In genomic region chr6:71145288-71145989, GRCm38 (mm10) we compare ENCODE assay signal across 16 mouse cellular contexts. TPM values are rescaled to one million over a fixed set of nuclear protein-coding genes. Genes with fewer than 3 reads are reported as not detected.
DNase-seq lines count a peak whose midpoint lies in the region; ATAC-seq and TF ChIP-seq lines count a peak whose summit lies in the region.
"Had no signal": no experiment of that assay in that cellular context is flagged by ENCODE, and none has a peak within 500 bp of the region (broad histone marks: within the 10 kb centered on the region; RNA-seq: fewer than 3 reads in every experiment).

No protein-coding gene starts in this region.

- H3K4me1 ChIP-seq in intestine, embryonic 15.5 days (replicated peaks), result peaks cover 13% of the 10 kb centered on the region
- peaks cover 14% of the 10 kb centered on the region; the same call in 1 of the 2 replicates for H3K4me1 ChIP-seq in liver, postnatal 0 days (ENCODE audit: insufficient read depth)

- H3K27ac ChIP-seq in intestine, embryonic 15.5 days, result peak overlapping the region; percentile 95
- peak overlapping the region; percentile 9; the same call in 1 of the 2 replicates for H3K27ac ChIP-seq in liver, postnatal 0 days (ENCODE audit: low read depth)
- H3K27ac ChIP-seq: hindbrain, embryonic 14.5 days had no signal

- no peak for TF ChIP-seq CTCF in liver, postnatal 0 days (IDR thresholded peaks at IDR 0.05; ENCODE audit: low read depth)

- peak; percentile 77 for DNase-seq in kidney, adult 11 months
- peak; percentile 68 for DNase-seq in kidney, postnatal 14 days
- DNase-seq in liver, postnatal 0 days, result no peak
- no peak for DNase-seq in neural tube, embryonic 10.5 days (ENCODE audit: extremely low spot score, low spot score)
- DNase-seq in cerebellum, postnatal 4 days (ENCODE audit: low spot score in 2 of 2), result no peak
- no peak for DNase-seq in left cerebral cortex, adult 9 months (ENCODE audit: low spot score in 2 of 2)
- DNase-seq: cerebellum, postnatal 10 days; heart, adult 18-20 months; lung, embryonic 14.5 days; thymus, adult 2 months had no signal

- H3K4me2 ChIP-seq in intestine, embryonic 15.5 days (replicated peaks), result peak overlapping the region; percentile 30
- H3K4me2 ChIP-seq in liver, postnatal 0 days (ENCODE audit: low read depth, low read length), result no peak overlapping the region

- no peak overlapping the region for H3K4me3 ChIP-seq in intestine, embryonic 15.5 days (replicated peaks)
- no peak overlapping the region for H3K4me3 ChIP-seq in liver, postnatal 0 days (ENCODE audit: low read depth, low read length)
- H3K4me3 ChIP-seq: erythroblast, embryonic 14.5 days had no signal

- H3K27me3 ChIP-seq in intestine, embryonic 15.5 days (replicated peaks), result no peaks in the 10 kb centered on the region
- H3K27me3 ChIP-seq in liver, postnatal 0 days (ENCODE audit: insufficient read depth, low read length), result no peaks in the 10 kb centered on the region
- H3K27me3 ChIP-seq: CH12.LX had no signal

- peak; percentile 88 for ATAC-seq in intestine, embryonic 15.5 days
- ATAC-seq in liver, postnatal 0 days, result no peak

- no peaks in the 10 kb centered on the region for H3K36me3 ChIP-seq in intestine, embryonic 15.5 days
- H3K36me3 ChIP-seq in liver, postnatal 0 days (replicated peaks; ENCODE audit: insufficient read depth, low read length), result no peaks in the 10 kb centered on the region

- WGBS in intestine, embryonic 15.5 days, result 29% methylated on average over 3 of the region's 3 CpGs
- WGBS in liver, postnatal 0 days (ENCODE audit: insufficient replicate concordance), result 50% methylated on average over 3 of the region's 3 CpGs

- no peaks in the 10 kb centered on the region for H3K9me3 ChIP-seq in intestine, embryonic 15.5 days
- peaks cover 1% of the 10 kb centered on the region; the same call in 1 of the 2 replicates for H3K9me3 ChIP-seq in liver, postnatal 0 days (ENCODE audit: low read length)

- no peak for TF ChIP-seq EP300 in liver, postnatal 0 days (IDR thresholded peaks at IDR 0.05; ENCODE audit: low read depth)

- H3K9ac ChIP-seq in intestine, embryonic 15.5 days, result no peak overlapping the region
- H3K9ac ChIP-seq in liver, postnatal 0 days (replicated peaks), result 0 out of 2 replicates have a peak overlapping the region, but pooled peaks have one; percentile 9
- H3K9ac ChIP-seq: hindbrain, embryonic 14.5 days; lung, embryonic 14.5 days had no signal

RNA-seq across cellular contexts. Expression of gene Thnsl2, which starts 1.2 kb away (rescaled TPM):
- polyA plus RNA-seq in intestine, embryonic 15.5 days (2015; fragmentation: Nextera tagmentation; extraction: Ambion mirVana), result 47.4 and 49.6 TPM in 2 replicates
- polyA plus RNA-seq in liver, postnatal 0 days (2015; fragmentation: Nextera tagmentation; extraction: Ambion mirVana), result 35.4 and 35.8 TPM in 2 replicates
- polyA plus RNA-seq: erythroblast, embryonic 14.5 days had no signal

RNA-seq across cellular contexts. Expression of gene Fabp1, which starts 54.2 kb away (rescaled TPM):
- polyA plus RNA-seq in intestine, embryonic 15.5 days (2015; fragmentation: Nextera tagmentation; extraction: Ambion mirVana), result 2,291 and 2,664 TPM in 2 replicates
- polyA plus RNA-seq in liver, postnatal 0 days (2015; fragmentation: Nextera tagmentation; extraction: Ambion mirVana), result 6,645 and 7,607 TPM in 2 replicates
- polyA plus RNA-seq: frontal cortex, adult 2 months; hindbrain, embryonic 14.5 days; lung, embryonic 14.5 days; neural tube, embryonic 14.5 days had no signal

Comparison
In these comparisons a context has a peak if more than half of its experiments do, and no peak if none do; other contexts are left out.
1. DNase-seq: peak in kidney, adult 11 months (single experiment) and kidney, postnatal 14 days (single experiment); none in liver, postnatal 0 days (single experiment), neural tube, embryonic 10.5 days (single experiment), cerebellum, postnatal 4 days (0 of 2) and left cerebral cortex, adult 9 months (0 of 2).